Mouse (Mus musculus) monocyte, adult 2 months (primary cell): ENCODE results near the gene Tbc1d16.

ENCODE experiments used
- DNase-seq, 2 experiments: peaks; one replicate each; pipeline ENCODE4 v3.0.0; 2022; ENCODE audit warnings: low spot score in 2 of 2, low read depth in 1 of 2

Gene Tbc1d16

GRCm38 (mm10) chr11:119237007-119237406 lies 8.7 kb upstream of the Tbc1d16 start:
- no peak for DNase-seq

DNA sequence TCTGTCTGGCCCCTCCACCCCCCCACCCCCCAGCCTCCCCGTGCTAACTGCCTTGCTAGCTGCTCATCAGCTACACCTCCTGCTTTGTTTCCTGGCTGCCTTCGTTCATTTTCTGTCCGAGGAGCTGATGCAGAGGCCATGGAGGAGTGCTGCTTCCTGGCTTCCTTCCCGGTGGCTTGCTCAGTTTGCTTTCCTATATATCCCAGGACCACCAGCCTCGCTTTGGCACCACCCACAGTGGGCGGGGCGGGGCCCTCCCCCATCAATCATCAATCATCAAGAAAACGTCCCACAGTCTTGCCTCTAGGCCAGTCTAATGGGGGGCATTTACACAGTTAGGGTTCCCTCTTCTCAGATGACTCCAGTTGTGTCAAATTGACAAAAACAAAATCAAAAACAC lies 8.1 kb upstream of the Tbc1d16 start:
- no peak for DNase-seq

DNA sequence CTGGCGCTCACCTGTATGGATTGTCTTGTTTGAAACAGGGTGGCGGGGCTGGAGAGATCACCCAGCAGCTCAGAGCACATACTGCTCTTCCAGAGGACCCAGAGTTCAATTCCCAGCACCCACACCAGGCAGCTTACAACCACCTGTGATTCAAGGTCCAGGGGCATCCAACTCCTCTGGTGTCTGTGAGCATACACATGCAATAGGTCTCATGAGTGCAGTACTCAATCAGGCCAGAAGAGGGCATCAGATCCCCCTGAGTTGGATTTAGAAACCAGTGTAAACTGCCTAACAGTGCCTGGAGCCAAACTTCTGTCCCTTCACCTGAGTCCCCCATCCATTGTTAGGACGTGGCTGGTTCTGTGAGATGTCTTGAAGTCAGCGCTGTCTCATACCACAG lies 7.3 kb upstream of the Tbc1d16 start:
- peak in 1 of 2 experiments; percentile 64 for DNase-seq

DNA sequence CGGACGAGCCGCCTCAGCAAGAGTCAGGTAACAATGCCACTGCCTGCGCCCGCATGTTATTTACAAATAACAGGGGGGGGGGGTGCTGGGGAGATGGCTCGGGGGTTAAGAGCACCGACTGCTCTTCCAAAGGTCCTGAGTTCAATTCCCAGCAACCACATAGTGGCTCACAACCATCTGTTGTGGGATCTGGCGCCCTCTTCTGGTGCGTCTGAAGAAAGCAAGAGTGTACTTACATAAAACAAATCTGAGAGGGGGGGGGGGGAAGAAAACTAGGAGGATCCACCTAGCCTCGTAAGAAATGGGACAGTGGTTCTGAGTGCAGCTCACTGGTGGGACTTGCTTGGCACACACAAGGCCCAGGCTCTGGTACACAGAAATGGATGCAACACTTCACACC lies 6.5 kb upstream of the Tbc1d16 start:
- DNase-seq, result no peak

DNA sequence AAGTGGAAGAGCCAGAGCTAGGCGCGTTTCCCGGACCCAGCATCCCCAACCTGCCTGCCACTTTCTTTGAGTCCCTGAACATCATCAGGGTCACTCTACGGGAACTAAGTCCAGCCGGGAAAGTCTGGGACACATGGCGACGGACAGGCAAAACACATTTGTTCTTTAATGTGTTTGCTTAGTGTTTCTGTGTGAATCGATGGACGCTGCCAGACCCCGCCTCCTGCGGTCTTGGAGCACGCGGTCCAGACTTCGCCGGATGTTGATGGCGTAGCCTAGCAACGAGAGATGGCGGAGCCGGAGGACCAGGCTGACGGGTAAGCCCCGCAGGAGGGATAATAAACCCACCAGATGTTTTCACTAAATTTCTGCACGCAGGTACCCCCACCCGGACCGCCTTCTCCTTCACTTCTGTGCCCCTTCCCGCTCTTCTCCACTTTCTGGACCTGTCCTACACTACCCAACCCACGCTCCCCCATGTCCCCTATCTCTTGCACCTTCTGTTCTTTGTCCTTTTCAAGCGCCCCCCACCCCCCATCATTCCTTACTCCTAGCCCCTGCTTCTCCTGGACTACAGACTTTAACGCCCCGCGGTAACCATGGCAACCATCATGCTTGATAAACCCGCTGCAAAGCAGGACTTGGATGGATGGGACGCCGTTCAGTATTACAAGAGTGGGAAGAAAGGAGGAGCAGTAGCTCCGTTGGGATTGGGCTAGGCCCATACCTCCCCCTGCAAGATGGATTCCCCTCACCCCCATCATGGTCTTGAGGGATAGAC lies 737 bp upstream of the Tbc1d16 start:
- DNase-seq, result peak in 1 of 2 experiments; percentile 63

DNA sequence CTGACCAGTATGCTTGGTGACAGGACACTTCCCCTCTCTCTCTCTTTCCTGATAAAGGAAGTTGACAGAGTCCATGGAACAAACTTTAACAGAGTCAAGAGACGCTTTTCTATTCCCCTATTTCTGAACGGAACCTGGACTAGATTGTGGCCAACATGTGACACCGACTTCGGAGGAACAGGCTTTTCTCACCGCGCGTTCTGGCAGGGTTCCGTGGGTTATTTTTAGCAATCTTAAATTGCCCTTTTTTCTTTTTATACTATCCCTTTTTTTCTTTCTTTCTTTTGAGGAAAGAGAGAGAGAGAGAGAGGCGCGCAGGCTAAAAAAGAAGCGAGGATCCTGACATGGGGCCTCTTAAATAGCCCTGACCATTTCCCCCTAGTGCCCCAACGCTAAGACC lies 708 bp downstream of the Tbc1d16 start:
- no peak for DNase-seq

GRCm38 (mm10) chr11:119225634-119226033 lies 2.7 kb downstream of the Tbc1d16 start:
- DNase-seq, result no peak

- no peak for DNase-seq
Observed at GRCm38 (mm10) chr11:119224926-119225325, 3.4 kb downstream of the Tbc1d16 start.

DNA sequence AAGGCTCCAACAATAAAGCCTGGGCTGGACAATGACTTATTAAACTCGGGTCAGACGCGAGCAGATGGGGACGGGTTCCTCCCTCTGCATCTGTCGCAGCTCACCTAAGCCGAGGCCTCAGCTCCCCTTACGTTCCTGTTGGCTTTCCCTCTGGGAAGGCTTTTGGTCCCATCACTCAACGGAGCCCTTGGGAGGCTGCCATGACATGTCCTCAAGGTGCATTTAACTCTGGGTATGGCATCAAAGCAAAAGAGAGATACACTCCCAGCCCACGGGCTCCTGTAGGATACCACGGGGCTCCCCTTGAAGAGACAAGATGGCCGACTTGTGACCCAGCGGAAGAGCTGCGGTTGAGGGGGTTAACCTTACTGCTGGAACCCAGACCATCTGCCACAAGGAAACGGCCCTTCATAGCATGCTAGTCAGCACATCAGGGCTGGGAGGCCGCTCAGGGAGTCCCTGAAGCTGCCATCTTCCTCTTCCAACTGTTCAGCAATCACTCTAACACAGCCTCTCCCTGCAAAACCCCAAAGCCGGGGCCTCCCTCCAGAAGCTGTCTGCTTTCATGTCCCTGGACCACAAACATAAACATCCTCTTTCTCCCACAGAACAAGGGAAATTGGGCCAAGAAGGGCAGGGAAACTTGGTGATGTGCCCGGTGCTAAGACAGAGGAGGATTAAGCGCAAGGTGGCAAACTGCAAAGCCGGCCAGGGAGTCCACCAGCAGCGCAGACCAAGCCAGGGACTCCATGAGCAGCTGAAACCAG lies 5.0 kb downstream of the Tbc1d16 start:
- DNase-seq, result no peak

GRCm38 (mm10) chr11:119221812-119222510 lies 6.3 kb downstream of the Tbc1d16 start:
- no peak for DNase-seq

GRCm38 (mm10) chr11:119219816-119220465 lies 8.4 kb downstream of the Tbc1d16 start:
- DNase-seq, result no peak

DNA sequence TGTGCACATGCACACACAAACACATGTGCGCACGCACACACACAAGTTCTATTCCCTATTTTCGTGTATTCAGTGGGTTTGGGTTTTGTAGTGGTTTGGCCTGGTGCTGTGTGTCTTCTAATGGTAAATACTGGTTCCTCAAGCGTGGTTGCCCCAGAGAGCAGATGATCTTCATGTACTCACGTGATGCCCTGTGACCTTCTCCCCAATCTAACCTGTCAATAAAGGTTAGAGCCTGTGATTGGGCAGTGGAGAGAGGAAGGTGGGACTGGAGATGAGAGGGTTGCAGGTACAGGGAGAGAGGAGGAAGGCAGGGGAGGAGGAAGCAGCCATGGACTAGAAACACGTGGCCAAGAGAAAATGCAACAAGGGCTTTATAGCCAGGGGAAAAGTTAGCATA lies 10.4 kb downstream of the Tbc1d16 start:
- no peak for DNase-seq

DNA sequence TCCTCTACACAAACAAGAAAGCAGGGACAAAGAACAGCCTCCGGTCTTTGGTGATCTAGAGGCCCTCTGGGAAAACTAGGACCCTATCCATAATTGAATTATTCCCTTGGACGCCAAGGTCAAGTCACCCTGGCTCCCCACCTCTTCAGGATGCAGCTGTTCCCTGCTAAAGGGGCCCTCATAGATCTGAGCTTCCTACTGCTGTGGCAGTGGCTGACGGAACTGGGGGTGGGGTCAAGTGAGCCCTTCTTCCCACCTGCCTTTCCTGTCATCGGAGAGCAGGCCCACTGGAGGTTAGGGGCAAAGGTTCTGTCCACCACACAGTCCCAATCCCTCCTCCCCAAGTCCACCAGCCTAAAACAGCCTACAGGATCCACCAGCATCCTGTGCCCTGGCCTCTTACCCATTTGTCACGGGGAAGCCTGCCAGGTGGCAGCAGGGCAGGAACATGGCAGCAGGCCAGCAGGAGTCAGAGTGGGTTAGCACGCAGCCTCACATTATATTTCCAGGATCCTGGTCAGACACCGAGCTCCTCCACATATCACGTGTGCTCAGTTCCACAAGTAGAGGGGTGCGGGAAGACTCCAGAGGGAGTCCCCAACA lies 12.3 kb downstream of the Tbc1d16 start:
- DNase-seq, result no peak

DNA sequence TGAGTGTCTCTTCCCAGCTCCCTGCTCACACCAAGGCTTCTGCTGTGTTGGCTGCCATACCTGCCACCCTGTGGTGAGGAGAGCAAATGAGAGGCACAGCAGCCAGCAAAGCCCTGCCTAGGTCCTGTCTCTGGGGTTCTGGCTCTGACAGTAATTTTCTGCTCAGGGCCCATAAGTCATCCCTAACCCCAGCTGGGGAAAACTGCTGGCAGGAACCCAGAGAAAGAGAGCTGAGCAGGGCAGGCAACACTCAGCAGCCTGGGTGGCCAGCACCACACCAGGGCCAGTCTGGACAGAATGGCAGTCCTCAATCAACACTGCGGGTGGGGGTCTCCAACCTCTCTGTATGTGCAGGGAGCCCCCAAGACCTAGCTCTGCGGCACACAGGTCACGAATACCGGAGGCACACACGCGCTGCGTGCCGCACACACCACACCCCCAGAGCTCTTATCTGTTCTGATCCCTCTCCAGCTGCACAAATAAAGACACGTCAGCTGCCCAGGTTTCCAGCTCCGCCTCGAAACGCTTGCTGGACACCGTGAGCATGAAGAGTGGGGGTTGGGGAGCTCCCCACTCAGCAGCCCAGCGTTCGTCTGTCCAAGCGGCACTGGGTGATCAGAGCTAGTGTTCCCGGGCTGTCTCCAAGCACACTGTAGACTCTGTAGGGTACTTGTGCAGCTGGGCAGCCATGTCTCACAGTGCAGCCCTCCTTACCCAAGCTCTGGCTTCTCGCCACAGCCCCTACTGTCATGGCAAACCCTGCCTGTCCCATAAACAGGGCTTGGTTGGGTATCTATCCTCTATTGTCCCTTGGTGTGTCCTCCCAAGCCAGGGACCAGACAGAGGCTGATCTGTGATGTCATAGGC lies 13.0 kb downstream of the Tbc1d16 start:
- no peak for DNase-seq

- DNase-seq, result no peak
Observed at GRCm38 (mm10) chr11:119213166-119213885, 15.0 kb downstream of the Tbc1d16 start.

- no peak for DNase-seq
Observed at GRCm38 (mm10) chr11:119211604-119212309, 16.5 kb downstream of the Tbc1d16 start.

DNA sequence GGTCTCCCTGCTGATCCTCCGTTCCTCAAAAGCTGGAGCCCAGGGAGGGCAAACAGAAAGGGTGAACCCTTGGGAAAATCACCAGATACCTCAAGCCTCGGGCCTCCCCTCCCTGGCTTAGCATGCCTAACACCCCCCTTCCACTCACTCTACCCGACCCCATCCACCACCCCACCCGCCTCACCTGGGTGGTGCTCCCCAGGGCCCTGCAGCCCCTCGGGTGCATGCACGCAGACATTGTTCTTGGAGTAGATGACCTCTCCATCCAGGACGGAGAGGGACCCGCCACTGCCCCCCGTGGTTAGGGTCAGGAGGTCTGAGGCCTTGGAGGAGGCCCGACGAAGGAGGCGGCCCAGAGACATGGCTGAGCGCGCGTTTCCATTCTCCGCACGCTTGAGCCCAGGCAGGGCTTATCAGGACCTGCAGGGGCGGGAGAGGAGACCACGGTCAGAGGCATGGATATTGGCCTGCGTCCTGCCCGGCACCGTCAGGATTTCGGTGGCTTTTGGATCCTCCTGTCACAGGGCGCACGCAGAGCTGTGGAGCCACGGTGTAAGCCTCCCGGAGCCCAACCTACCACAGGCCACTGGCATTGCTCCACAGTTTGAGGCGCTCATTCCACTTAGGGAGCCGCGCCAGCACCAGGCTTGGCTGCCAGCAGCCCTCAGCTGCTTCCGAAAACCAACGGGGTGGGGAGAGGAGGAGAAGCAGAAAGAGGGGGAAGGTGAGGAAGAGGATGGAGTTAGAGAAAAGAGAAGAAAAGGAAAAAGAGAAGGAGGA lies 17.8 kb downstream of the Tbc1d16 start:
- no peak for DNase-seq
